Mouse (Mus musculus) bone marrow, adult 2 months (tissue): ENCODE data around the gene Cttnbp2nl. TPM values are rescaled to one million over a fixed set of nuclear protein-coding genes. Genes with fewer than 3 reads are reported as not detected.

ENCODE experiments used
- H3K27ac ChIP-seq: fragments of 200-500 bp; 2 replicates; pipeline ENCODE4 v1.5.1; 2012; ENCODE audit warnings: low read depth, mild to moderate bottlenecking, control low read depth, inconsistent platforms, low read length; ENCODE audit not compliant: control insufficient read depth, poor library complexity, insufficient read depth
- H3K4me1 ChIP-seq: fragments of 200-500 bp; 2 replicates; pipeline ENCODE4 v1.6.1; 2011; ENCODE audit warnings: low read length; ENCODE audit not compliant: control insufficient read depth, insufficient read depth
- H3K4me3 ChIP-seq: fragments of 200-500 bp; replicated peaks from 2 replicates; pipeline ENCODE3; 2011; ENCODE audit warnings: mild to moderate bottlenecking, low read depth, low read length, control low read depth; ENCODE audit not compliant: control insufficient read depth
- CTCF ChIP-seq: fragments of 200-500 bp; IDR thresholded peaks from 2 replicates; pipeline ENCODE4 v1.5.1; 2011; ENCODE audit warnings: low read length, control low read depth; ENCODE audit not compliant: control insufficient read depth, insufficient read depth
- POLR2A ChIP-seq: fragments of 200-500 bp; IDR thresholded peaks from 2 replicates; pipeline ENCODE4 v1.6.1; 2011; ENCODE audit warnings: low read depth, mild to moderate bottlenecking, control low read depth, low read length, borderline replicate concordance; ENCODE audit not compliant: control insufficient read depth
- WGBS: fragments of 180-500 bp; shearing (Covaris S2); methylation state at CpG from one replicate; pipeline ENCODE4 v1.1.7; 2018; 5-methylcytosine and 5-hydroxymethylcytosine counted together
- polyA plus RNA-seq: library from polyadenylated mRNA; stranded (reverse); fragments of >200 nt; gene quantifications from 2 replicates; pipeline ENCODE4 v1.2.4, GENCODE M21; 2011; ENCODE audit warnings: low replicate concordance; ENCODE audit not compliant: missing spikeins, insufficient read depth, insufficient read length

Cttnbp2nl gene
- 4.3 and 5.8 TPM in 2 replicates for polyA plus RNA-seq

GRCm38 (mm10) chr3:105052937-105053697 lies at the start of gene Cttnbp2nl:
TSS of gene Cttnbp2nl (minus strand) at chr3:105053146.
- WGBS, result under 1% methylated on average over 31 of the region's 31 CpGs
- no peak for TF ChIP-seq CTCF
- no peak for TF ChIP-seq POLR2A
- Histone ChIP-seq H3K27ac (no peak within 1 kb of the TSS), H3K4me3 (peak within 1 kb of the TSS; percentile 43), H3K4me1 (no peaks in the 10 kb centered on the region; the same call in none of the 2 replicates)

GRCm38 (mm10) chr3:105100270-105100589 lies 47.3 kb upstream of the Cttnbp2nl start:
- Histone ChIP-seq H3K4me3 (no peak overlapping the region), H3K27ac (no peak overlapping the region), H3K4me1 (no peaks in the 10 kb centered on the region)
- 75% methylated on average over 4 of the region's 4 CpGs for WGBS
- TF ChIP-seq POLR2A (no peak), CTCF (no peak)

GRCm38 (mm10) chr3:105099526-105100269 lies 46.8 kb upstream of the Cttnbp2nl start:
- Histone ChIP-seq H3K4me3 (no peak overlapping the region), H3K27ac (no peak overlapping the region), H3K4me1 (no peaks in the 10 kb centered on the region)
- TF ChIP-seq CTCF, result no peak
- TF ChIP-seq POLR2A, result no peak
- WGBS, result 74% methylated on average over 15 of the region's 15 CpGs

- WGBS, result 71% methylated on average over 4 of the region's 4 CpGs
- Histone ChIP-seq H3K4me3 (no peak overlapping the region), H3K4me1 (no peaks in the 10 kb centered on the region), H3K27ac (no peak overlapping the region)
- TF ChIP-seq CTCF (no peak), POLR2A (no peak)
Measured at GRCm38 (mm10) chr3:105097581-105097980, 44.6 kb upstream of the Cttnbp2nl start.

DNA sequence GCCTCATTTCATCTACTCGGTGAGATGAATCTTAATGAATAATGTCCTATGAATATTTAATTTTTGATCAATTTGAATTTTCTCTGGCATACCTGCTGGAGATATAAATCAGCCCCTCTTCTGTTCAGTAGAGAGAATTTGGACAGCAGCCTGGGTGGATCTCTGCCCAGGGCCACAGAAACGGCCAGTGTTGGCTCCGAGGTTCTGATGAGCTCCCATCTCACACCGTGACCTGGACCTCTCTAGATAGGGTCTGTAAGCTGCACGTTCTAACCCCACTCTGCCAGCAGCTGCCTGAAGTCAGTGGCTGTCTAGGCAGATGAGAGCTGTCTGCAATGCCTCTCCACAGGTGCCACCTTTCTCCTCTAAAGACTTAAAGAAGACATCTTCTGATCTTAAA lies 42.1 kb upstream of the Cttnbp2nl start:
- H3K4me3 ChIP-seq, result no peak overlapping the region
- TF ChIP-seq CTCF, result no peak
- no peaks in the 10 kb centered on the region for H3K4me1 ChIP-seq
- WGBS, result 79% methylated on average over 5 of the region's 5 CpGs
- no peak overlapping the region for H3K27ac ChIP-seq

DNA sequence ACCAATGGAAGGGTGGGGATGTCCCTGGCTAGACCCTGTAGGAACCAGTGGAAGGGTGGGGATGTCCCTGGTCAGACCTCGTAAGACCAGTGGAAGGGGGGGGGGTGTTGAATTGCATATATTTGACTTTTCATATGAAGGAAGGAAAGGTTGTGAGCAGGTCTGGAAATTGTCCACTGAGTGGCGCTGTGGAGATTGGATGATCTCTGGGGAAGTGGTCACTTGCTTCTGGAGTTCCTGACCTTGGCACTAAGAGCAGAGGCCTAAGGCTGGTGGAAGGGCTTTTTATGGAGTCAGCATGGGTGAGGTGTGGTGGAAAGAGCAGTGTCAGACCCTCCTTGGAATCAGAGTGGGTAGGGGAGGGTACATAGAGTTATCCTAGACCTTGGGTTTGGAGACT lies 41.5 kb upstream of the Cttnbp2nl start:
- WGBS, result 58% methylated on average over 2 of the region's 2 CpGs
- Histone ChIP-seq H3K4me3 (no peak overlapping the region), H3K4me1 (no peaks in the 10 kb centered on the region), H3K27ac (no peak overlapping the region)
- TF ChIP-seq POLR2A (no peak), CTCF (peak; percentile 11; the same call in 1 of the 2 replicates)

DNA sequence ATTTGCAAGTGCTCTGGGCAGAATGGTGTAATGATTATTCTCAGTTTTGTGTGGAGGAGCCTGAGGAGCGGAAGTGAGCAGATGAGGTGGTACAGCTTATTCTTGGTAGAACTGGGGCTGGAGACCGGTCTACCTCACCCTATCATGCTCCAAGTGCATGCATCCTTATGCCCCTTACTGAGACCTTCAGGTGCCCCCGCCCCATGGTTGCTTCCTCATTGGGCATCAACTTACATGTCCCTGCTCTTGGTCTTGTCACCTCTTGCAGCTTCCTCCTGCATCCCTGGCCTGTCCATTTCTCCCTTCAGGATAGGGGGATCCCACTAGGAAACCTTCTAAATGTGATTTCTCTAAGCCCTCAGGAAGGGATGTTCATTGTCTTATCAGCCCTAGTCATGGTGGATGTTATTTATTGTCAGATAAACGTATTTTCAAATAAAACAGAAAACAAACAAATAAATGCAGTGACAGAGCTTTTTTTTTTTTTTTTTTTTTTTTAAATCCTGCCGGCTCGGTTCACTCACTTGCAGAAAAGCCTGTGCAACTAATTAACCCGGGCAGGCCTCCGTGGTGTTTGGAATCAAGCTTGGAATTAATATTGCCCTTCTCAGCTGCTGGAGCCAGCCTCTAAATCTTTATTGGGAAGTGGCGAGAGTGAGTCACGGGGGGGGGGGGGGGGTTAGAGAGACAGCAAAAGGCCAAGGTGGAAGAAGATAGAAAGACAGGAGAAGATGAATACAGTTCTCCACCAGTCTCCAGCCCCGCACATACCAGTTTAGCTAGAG lies 40.0 kb upstream of the Cttnbp2nl start:
- Histone ChIP-seq H3K4me3 (no peak overlapping the region), H3K27ac (no peak overlapping the region), H3K4me1 (no peaks in the 10 kb centered on the region)
- TF ChIP-seq POLR2A (no peak), CTCF (no peak)
- 71% methylated on average over 11 of the region's 11 CpGs for WGBS

- TF ChIP-seq POLR2A (no peak), CTCF (no peak)
- H3K4me3 ChIP-seq, result no peak overlapping the region
- WGBS, result 25% methylated on average over 3 of the region's 3 CpGs
- no peak overlapping the region for H3K27ac ChIP-seq
- no peaks in the 10 kb centered on the region for H3K4me1 ChIP-seq
Measured at GRCm38 (mm10) chr3:105090981-105091380, 38.0 kb upstream of the Cttnbp2nl start.
